Mouse (Mus musculus): ENCODE measurements around the gene Gipc1. TPM values are rescaled to one million over a fixed set of nuclear protein-coding genes. Genes with fewer than 3 reads are reported as not detected.
A peak's percentile ranks its signal among the peaks of the same experiment; 100 is the strongest.

Gipc1 gene
- 102 and 119 TPM in 2 replicates for polyA plus RNA-seq (2014; fragmentation: Nextera tagmentation; extraction: Ambion mirVana)

DNA sequence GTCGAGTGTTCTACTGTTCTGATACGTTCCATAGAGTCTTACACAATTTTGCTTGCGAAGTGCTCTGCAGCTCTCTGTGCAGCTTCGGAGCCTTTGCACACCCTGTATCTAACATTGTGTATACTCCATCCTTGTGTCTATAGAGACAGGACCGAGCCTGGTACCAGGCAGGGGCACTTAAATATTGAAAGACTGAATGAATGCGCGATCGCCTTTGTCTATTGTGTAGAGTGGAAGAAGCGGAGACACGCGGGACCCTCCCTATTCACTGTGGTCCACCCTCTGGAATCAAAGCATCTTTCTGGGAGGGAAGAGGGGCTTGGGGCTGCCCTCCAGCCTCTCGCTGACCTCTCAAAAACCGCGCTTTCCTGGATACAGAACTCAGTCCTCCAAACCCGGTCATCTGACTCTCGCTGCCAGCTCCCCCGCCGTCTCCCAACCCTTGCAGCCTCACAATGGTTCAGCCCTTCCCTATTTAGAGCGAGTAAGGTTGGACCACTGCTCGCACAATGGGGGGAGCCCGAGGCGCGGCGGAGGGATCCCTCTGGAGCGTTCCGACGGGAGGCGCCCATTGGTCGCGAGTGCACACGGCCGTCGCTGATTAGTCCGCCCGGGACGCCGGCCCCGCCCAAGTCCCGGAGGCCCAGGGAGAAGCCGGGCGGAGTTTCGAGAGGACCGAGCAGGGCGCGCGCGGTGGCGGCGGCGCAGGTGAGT lies at the start of gene Gipc1:
Gene Gipc1, plus strand, starts transcription at position 648 of the 714 bp plus-strand sequence.
- peak within 1 kb of the TSS; percentile 96 for H3K4me2 ChIP-seq (replicated peaks)
- no peaks in the 10 kb centered on the region for H3K27me3 ChIP-seq (ENCODE audit: control insufficient read depth, insufficient read depth, low read length)
- peak within 1 kb of the TSS; percentile 88 for H3K9ac ChIP-seq
- H3K36me3 ChIP-seq (replicated peaks; ENCODE audit: control insufficient read depth, insufficient read depth) = no peaks in the 10 kb centered on the region
- H3K9me3 ChIP-seq (ENCODE audit: control insufficient read depth, low read length) = no peaks in the 10 kb centered on the region
- ATAC-seq (ENCODE audit: low FRiP score) (peak; percentile 97), DNase-seq (ENCODE audit: low spot score) (peak; percentile 97)
- 4% methylated on average over 48 of the region's 50 CpGs for WGBS
- peak within 1 kb of the TSS; percentile 96 for H3K4me3 ChIP-seq (replicated peaks; ENCODE audit: low read length)
- peaks cover 16% of the 10 kb centered on the region for H3K4me1 ChIP-seq (replicated peaks; ENCODE audit: control insufficient read depth, insufficient read depth, low read length)
- H3K27ac ChIP-seq = peak within 1 kb of the TSS; percentile 92

DNA sequence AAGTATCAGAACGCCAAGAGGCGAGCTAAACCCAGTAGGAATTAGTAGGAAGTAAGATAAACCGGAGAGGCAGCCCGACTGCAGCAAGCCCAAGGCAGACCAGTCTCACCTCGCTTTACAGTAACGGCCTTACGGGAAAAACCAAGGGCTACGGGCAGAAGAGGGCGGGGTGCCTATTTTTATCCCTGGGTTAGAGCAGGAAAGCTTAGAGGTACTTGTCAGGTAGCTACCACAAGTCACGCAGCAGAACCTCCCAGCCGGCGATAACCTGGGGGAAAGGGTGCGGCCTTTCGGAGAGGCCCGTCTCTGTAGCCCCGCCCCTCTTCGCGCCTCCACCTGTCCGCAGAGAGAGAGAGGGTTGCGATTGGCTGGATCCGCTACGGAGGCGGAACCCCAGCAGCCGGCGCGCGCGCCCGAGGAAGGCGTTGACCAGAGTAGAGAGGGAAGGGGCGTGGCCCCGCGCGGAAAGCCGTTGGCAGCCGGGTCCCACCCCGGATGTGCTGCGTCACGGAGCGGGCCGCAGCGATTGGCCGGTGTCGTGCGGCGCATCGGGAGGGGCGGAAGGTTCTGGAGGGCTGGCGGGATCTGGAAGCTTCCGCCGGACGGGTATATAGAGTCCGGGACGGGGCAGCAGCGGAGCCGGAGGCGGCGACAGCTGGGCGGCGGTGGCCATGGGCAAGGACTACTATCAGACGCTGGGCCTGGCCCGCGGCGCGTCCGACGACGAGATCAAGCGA lies 44.6 kb upstream of the Gipc1 start, which contains the start of the genes Tecr and Dnajb1:
Gene Tecr, minus strand, starts transcription at position 311 of the 737 bp plus-strand sequence.
Gene Dnajb1, plus strand, starts transcription at position 533 of the 737 bp plus-strand sequence.
- ATAC-seq (ENCODE audit: low FRiP score) (peak; percentile 97), DNase-seq (ENCODE audit: low spot score) (peak; percentile 99)
- H3K27ac ChIP-seq = peak within 1 kb of the TSS; percentile 98
- peak within 1 kb of the TSS; percentile 75 for H3K4me2 ChIP-seq (replicated peaks)
- H3K36me3 ChIP-seq (replicated peaks; ENCODE audit: control insufficient read depth, insufficient read depth) = peaks cover 33% of the 10 kb centered on the region
- H3K9me3 ChIP-seq (ENCODE audit: control insufficient read depth, low read length) = no peaks in the 10 kb centered on the region
- WGBS = under 1% methylated on average over 69 of the region's 69 CpGs
- H3K27me3 ChIP-seq (ENCODE audit: control insufficient read depth, insufficient read depth, low read length) = no peaks in the 10 kb centered on the region
- peak within 1 kb of the TSS; percentile 80 for H3K9ac ChIP-seq
- peaks cover 17% of the 10 kb centered on the region for H3K4me1 ChIP-seq (replicated peaks; ENCODE audit: control insufficient read depth, insufficient read depth, low read length)
- H3K4me3 ChIP-seq (replicated peaks; ENCODE audit: low read length) = peak within 1 kb of the TSS; percentile 81

DNA sequence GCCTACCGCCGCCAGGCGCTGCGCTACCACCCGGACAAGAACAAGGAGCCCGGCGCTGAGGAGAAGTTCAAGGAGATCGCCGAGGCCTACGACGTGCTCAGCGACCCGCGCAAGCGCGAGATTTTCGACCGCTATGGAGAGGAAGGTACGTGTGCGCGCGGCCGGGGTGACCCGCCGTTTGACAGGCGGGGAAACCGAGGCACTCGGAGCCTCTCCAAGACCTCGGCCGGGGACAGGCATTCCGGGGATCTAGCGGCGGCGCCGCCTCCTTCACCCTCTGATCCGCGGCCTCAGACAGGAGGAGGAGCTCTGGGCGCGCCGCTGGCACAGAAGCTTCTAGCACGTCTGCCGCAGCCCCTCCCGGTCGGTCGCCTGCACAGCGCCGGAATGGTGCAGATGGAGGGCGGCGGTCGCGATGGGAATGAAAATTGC lies 44.1 kb upstream of the Gipc1 start:
- H3K9ac ChIP-seq = peak overlapping the region; percentile 80
- DNase-seq (ENCODE audit: low spot score) = peak; percentile 66
- peaks cover 17% of the 10 kb centered on the region for H3K4me1 ChIP-seq (replicated peaks; ENCODE audit: control insufficient read depth, insufficient read depth, low read length)
- under 1% methylated on average over 51 of the region's 51 CpGs for WGBS
- H3K27me3 ChIP-seq (ENCODE audit: control insufficient read depth, insufficient read depth, low read length) = no peaks in the 10 kb centered on the region
- H3K9me3 ChIP-seq (ENCODE audit: control insufficient read depth, low read length) = no peaks in the 10 kb centered on the region
- peak; percentile 73 for ATAC-seq (ENCODE audit: low FRiP score)
- peak overlapping the region; percentile 81 for H3K4me3 ChIP-seq (replicated peaks; ENCODE audit: low read length)
- H3K4me2 ChIP-seq (replicated peaks) = peak overlapping the region; percentile 75
- H3K36me3 ChIP-seq (replicated peaks; ENCODE audit: control insufficient read depth, insufficient read depth) = peaks cover 39% of the 10 kb centered on the region
- H3K27ac ChIP-seq = peak overlapping the region; percentile 98

DNA sequence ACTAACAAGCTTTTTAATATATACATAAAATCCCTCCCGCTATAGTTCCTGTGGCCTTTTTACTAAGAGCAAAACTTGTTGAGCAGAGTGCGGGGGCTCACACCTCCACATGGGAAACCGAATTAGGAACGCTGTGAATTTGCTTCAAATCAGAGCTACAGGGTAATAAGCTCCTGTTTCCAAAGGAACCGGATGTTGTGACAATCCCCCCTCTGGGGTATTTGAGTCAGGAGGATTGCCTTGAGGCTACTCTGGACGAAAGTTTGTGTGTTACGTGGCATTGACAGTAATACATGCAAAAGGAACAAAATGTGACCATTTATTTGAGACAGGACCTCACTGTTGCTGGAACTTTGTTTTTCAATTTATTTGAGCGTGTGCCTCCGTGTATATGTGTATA lies 43.4 kb upstream of the Gipc1 start:
- ATAC-seq (ENCODE audit: low FRiP score) (no peak), DNase-seq (ENCODE audit: low spot score) (no peak)
- WGBS = 35% methylated on average over 9 of the region's 9 CpGs
- Histone ChIP-seq H3K9me3 (ENCODE audit: control insufficient read depth, low read length) (no peaks in the 10 kb centered on the region), H3K27me3 (ENCODE audit: control insufficient read depth, insufficient read depth, low read length) (no peaks in the 10 kb centered on the region), H3K36me3 (replicated peaks; ENCODE audit: control insufficient read depth, insufficient read depth) (peaks cover 44% of the 10 kb centered on the region), H3K4me1 (replicated peaks; ENCODE audit: control insufficient read depth, insufficient read depth, low read length) (peaks cover 17% of the 10 kb centered on the region), H3K4me3 (replicated peaks; ENCODE audit: low read length) (peak overlapping the region; percentile 81), H3K9ac (peak overlapping the region; percentile 80), H3K4me2 (replicated peaks) (peak overlapping the region; percentile 75), H3K27ac (peak overlapping the region; percentile 98)

DNA sequence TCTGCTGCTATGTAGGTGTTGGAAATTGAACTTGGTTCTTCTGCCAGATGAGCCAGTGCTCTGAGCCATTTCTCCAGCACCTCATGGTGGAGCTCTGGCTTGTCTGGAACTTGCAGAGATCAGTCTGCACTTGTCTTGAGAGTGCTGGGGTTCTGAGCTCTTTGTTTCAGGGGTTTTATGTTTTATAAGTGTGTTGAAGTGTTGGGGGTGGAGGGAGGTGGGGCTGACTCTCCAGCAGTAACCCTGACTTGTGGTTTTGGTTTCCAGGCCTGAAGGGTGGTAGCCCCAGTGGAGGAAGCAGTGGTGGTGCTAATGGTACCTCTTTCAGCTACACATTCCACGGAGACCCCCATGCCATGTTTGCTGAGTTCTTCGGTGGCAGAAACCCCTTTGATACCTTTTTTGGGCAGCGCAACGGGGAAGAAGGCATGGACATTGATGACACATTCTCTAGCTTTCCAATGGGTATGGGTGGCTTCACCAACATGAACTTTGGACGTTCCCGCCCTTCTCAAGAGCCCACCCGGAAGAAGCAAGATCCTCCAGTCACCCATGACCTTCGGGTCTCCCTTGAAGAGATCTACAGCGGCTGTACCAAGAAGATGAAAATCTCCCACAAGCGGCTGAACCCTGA lies 42.8 kb upstream of the Gipc1 start:
- WGBS = 94% methylated on average over 10 of the region's 10 CpGs
- peak overlapping the region; percentile 80 for H3K9ac ChIP-seq
- peak overlapping the region; percentile 75 for H3K4me2 ChIP-seq (replicated peaks)
- peaks cover 17% of the 10 kb centered on the region for H3K4me1 ChIP-seq (replicated peaks; ENCODE audit: control insufficient read depth, insufficient read depth, low read length)
- H3K36me3 ChIP-seq (replicated peaks; ENCODE audit: control insufficient read depth, insufficient read depth) = peaks cover 50% of the 10 kb centered on the region
- H3K27me3 ChIP-seq (ENCODE audit: control insufficient read depth, insufficient read depth, low read length) = no peaks in the 10 kb centered on the region
- H3K4me3 ChIP-seq (replicated peaks; ENCODE audit: low read length) = peak overlapping the region; percentile 81
- no peaks in the 10 kb centered on the region for H3K9me3 ChIP-seq (ENCODE audit: control insufficient read depth, low read length)
- DNase-seq (ENCODE audit: low spot score) (no peak), ATAC-seq (ENCODE audit: low FRiP score) (no peak)
- H3K27ac ChIP-seq = peak overlapping the region; percentile 98; the same call in 1 of the 2 replicates

DNA sequence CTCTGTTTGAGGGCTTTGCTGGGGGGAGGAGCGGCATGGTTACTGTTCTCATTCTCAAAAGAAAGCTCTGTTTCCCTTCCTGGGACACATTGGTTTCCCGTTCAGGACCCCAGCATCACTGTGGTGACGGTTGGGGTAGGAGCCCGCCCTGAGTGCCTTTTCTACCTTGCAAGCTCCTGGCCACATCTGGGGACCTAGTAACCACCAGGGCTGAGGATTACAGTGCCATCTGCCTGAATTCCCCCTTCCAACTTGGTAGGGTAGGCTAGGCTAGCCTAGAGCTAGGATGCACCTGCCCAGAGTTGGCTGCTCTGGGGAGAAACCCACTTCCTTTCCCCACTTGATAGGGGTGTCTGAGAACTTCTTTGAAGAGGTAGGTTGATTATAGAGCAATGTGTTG lies 40.6 kb upstream of the Gipc1 start:
- no peaks in the 10 kb centered on the region for H3K27me3 ChIP-seq (ENCODE audit: control insufficient read depth, insufficient read depth, low read length)
- H3K9ac ChIP-seq = no peak overlapping the region
- no peak for ATAC-seq (ENCODE audit: low FRiP score)
- no peak for DNase-seq (ENCODE audit: low spot score)
- H3K27ac ChIP-seq = no peak overlapping the region
- H3K4me3 ChIP-seq (replicated peaks; ENCODE audit: low read length) = no peak overlapping the region
- H3K4me2 ChIP-seq (replicated peaks) = no peak overlapping the region
- peaks cover 51% of the 10 kb centered on the region for H3K36me3 ChIP-seq (replicated peaks; ENCODE audit: control insufficient read depth, insufficient read depth)
- 92% methylated on average over 4 of the region's 4 CpGs for WGBS
- H3K9me3 ChIP-seq (ENCODE audit: control insufficient read depth, low read length) = no peaks in the 10 kb centered on the region
- H3K4me1 ChIP-seq (replicated peaks; ENCODE audit: control insufficient read depth, insufficient read depth, low read length) = peaks cover 17% of the 10 kb centered on the region

DNA sequence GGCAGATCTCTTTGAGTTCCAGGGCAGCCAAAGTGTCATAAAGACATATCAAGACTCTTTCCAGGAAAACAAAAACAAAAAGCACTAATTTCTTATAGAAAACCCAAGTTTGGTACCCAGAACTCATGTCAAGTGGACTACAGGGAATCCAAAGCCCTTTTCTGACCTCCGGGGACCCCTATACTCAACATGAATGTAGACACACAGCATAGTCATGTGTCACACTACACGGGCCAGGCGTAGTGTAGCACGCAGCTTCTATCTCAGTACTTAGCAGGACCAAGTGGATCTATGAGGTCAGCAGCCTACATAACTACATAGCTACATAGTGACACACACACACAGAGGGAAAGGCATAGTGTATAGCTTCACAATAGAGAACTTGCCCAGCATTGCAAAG lies 38.8 kb upstream of the Gipc1 start:
- H3K4me1 ChIP-seq (replicated peaks; ENCODE audit: control insufficient read depth, insufficient read depth, low read length) = peaks cover 12% of the 10 kb centered on the region
- peaks cover 51% of the 10 kb centered on the region for H3K36me3 ChIP-seq (replicated peaks; ENCODE audit: control insufficient read depth, insufficient read depth)
- H3K9ac ChIP-seq = no peak overlapping the region
- no peaks in the 10 kb centered on the region for H3K27me3 ChIP-seq (ENCODE audit: control insufficient read depth, insufficient read depth, low read length)
- ATAC-seq (ENCODE audit: low FRiP score) (no peak), DNase-seq (ENCODE audit: low spot score) (no peak)
- no peaks in the 10 kb centered on the region for H3K9me3 ChIP-seq (ENCODE audit: control insufficient read depth, low read length)
- H3K27ac ChIP-seq = no peak overlapping the region
- H3K4me2 ChIP-seq (replicated peaks) = no peak overlapping the region
- no peak overlapping the region for H3K4me3 ChIP-seq (replicated peaks; ENCODE audit: low read length)
- WGBS = 93% methylated on average over 4 of the region's 4 CpGs

DNA sequence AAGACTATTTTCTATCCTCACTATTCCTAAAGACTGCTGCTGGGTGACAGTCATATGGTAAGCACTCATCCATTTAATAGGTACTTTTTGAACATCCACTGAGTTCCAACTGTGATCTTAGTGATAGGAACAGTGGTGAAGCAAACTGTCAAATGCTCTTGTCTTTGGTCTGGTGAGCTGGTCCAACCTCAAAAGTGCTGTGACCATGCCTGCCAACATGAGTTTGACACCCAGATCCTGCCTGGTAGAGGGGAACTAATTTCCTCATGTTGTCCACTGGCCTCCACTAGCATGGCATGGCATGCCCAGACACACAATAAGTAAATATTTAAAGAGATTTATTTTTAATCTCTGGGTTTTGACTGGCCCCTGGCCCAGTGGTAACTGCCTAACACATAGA lies 35.9 kb upstream of the Gipc1 start:
- DNase-seq (ENCODE audit: low spot score) = no peak
- Histone ChIP-seq H3K36me3 (replicated peaks; ENCODE audit: control insufficient read depth, insufficient read depth) (peaks cover 30% of the 10 kb centered on the region), H3K27me3 (ENCODE audit: control insufficient read depth, insufficient read depth, low read length) (no peaks in the 10 kb centered on the region), H3K27ac (no peak overlapping the region), H3K4me3 (replicated peaks; ENCODE audit: low read length) (no peak overlapping the region), H3K9me3 (ENCODE audit: control insufficient read depth, low read length) (no peaks in the 10 kb centered on the region), H3K4me2 (replicated peaks) (no peak overlapping the region), H3K9ac (no peak overlapping the region), H3K4me1 (replicated peaks; ENCODE audit: control insufficient read depth, insufficient read depth, low read length) (no peaks in the 10 kb centered on the region)
- ATAC-seq (ENCODE audit: low FRiP score) = no peak

DNA sequence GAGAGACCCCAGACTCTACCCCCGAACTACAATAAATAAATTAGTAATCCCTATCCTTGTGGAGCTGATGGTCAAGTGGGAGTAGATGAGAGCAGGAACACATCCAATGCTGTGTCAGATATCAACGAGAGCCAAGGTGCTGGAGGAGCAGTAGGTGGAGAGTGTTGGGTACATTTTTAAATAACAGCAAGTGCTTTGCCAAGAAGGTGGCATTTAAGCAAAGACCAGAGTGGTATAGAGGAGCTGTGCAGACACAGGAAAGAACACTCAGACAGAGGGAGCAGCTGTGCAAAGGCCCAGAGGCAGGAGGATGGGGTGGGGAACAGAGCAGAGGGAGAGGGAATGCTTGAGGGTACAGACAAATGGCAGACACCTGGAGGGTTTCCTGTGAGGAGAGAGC lies 35.4 kb upstream of the Gipc1 start:
- Histone ChIP-seq H3K9ac (no peak overlapping the region), H3K4me3 (replicated peaks; ENCODE audit: low read length) (no peak overlapping the region), H3K27ac (no peak overlapping the region), H3K9me3 (ENCODE audit: control insufficient read depth, low read length) (no peaks in the 10 kb centered on the region), H3K36me3 (replicated peaks; ENCODE audit: control insufficient read depth, insufficient read depth) (peaks cover 25% of the 10 kb centered on the region), H3K27me3 (ENCODE audit: control insufficient read depth, insufficient read depth, low read length) (no peaks in the 10 kb centered on the region), H3K4me2 (replicated peaks) (no peak overlapping the region), H3K4me1 (replicated peaks; ENCODE audit: control insufficient read depth, insufficient read depth, low read length) (no peaks in the 10 kb centered on the region)
- ATAC-seq (ENCODE audit: low FRiP score) = no peak
- 91% methylated on average over 2 of the region's 2 CpGs for WGBS
- DNase-seq (ENCODE audit: low spot score) = no peak
